Mouse (Mus musculus) urinary bladder, postnatal 10 days (tissue): Measurements from ENCODE around the gene Stxbp5l.
"Not testable (repeated sequence)": the region's sequence is repeated elsewhere in the genome, so short reads cannot be mapped to it uniquely, and the experiment has no call there.

Experiments
- DNase-seq: peaks from one replicate; pipeline ENCODE4 v3.0.0; 2022; ENCODE audit warnings: low spot score

Gene Stxbp5l

DNA sequence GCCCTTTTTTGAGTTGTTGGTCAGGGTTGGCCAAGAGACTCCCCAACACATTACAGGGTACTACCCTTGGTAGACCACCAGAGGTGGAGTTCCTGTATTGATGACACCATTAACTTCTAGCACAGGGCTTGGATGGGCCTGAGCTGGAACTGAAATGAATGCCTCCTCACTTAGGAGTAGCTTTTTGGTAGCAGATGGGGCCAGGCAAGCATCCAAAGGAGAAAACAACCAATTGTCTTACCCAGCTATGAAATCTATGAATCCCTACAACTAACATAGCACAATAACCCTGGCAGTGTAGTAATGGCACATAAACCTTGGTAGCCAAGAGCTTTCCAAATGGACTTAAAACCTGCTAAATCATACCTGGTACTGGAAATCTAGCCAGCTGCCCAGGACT is 111.1 kb downstream of the Stxbp5l start:
- no peak for DNase-seq

DNA sequence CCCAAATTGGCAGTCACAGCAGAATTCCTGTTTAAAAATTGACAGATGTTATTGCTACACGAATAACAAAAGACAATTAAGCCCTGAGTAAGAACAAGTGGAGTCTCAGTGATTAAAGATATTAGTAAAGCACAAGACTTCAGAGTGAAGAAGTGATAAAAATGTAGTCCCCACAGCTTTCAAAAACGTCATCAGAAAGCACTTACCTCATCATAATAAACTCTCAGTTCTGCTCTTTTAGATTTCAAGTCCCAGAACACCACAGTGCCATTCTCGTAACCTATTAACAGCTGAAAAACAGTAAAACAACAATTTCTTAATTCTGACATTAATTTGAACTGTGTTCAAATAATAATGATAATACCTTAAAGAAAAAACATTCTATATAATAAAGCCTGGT is 123.1 kb downstream of the Stxbp5l start:
- no peak for DNase-seq

DNA sequence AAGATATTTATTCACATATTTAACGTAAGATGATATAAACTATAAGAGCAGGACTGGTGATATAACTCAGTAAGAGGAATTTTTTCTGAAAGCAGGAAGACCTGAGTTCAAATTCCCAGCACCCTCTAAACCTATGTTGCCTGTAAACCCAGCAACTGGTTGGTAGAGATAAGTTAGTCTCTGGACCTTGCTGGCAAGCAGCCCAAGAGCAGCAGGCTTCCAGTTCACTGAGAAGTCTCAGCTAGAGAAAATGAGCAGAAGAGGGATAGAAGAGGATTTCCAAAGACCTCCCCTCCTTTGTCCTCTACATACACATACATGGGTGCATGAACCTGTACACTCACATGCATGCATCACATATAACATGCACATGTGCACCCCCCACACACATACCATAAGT is 165.6 kb downstream of the Stxbp5l start:
- no peak for DNase-seq

DNA sequence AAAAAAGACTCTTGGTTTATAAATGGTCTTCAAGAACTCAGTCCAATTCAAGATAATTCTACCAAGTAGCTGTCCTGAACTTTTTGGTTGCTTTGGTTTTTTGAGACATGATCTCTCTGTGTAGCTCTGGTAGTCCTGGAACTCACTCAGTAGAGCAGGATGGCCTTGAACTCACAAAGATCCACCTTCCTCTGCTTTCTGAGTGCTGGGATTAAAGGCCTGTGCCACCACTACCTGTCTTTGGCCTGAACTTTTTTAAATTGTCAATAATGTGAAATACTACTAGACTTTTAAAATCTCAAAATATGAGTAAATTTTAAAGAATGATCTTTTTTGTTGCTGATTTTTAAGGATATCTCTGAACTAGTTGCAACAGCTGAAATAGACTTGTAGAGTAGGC is 176.0 kb downstream of the Stxbp5l start:
- DNase-seq, result no peak

DNA sequence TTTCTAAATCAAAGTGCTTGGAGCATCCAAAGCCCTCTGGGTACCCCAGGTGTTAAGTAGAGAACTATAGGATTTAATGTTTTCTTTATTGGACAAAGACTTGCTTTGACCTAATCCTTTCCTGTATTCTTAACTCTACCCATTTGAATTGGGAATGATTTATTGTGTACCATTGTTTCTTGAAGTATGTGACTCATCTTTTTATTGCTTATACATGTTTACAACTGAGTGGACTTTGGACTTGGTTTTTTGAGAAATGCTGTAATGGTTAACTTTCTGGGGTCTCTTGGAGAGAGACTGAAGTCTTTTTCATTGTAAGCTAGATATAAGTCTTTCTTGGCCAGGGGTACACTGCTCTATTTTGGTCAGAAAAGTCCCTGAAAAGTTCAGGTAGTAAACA is 190.6 kb downstream of the Stxbp5l start:
- DNase-seq, result no peak

DNA sequence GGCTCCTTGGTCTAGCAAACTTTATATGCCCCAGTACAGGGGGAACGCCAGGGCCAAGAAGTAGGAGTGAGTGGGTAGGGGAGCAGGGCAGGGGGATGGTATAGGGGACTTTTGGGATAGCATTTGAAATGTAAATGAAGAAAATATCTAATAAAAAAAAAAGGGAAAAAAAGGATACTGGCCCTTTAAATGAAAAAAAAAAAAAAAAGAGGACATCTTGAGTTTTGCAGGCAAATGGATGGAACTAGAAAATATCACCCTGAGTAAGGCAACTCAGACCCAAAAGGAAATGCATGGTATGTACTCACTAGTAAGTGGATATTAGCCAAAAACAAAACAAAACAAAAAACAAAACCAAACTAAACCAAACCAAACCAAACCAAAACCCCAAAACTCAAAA is 259.6 kb downstream of the Stxbp5l start:
- DNase-seq, result not testable (repeated sequence)

DNA sequence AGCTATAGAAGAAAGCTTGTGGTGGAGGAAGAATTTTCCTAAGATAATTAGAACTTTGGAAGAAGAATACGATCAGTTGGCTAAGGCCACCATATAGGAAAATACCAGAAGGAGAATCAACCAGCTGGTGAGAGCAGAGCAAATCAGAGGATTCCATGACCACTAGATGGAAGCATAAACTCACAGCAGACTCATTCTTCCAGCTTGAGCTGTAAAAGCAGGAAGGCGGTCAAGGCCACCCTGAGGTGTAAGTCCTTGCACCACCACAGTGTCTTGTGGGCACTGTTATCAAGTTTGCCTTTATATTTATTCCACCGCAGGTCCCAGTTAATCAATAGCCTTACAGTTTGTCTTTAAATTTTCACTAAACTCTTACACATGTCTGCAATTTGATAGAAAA is 275.5 kb downstream of the Stxbp5l start:
- DNase-seq, result no peak

DNA sequence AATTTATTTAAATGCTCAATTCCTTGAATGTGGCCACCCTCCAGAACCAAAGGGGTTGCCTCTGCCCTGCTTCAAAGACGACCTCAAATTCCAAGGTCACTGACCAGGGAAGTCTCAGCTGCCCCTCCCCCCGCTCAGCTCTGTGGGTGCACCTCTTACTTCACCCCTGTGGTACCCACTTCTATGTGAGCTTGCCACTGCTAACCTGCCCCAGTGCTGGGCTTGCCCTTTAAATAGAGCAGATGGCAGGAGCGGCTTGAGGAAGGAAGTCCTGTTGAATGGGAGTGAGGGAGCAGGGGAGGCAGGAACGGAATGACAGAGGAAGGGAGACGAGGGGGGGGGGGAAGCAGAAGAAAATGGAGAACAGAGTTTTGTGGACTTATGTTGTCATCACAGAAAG is 276.0 kb downstream of the Stxbp5l start:
- DNase-seq, result no peak

DNA sequence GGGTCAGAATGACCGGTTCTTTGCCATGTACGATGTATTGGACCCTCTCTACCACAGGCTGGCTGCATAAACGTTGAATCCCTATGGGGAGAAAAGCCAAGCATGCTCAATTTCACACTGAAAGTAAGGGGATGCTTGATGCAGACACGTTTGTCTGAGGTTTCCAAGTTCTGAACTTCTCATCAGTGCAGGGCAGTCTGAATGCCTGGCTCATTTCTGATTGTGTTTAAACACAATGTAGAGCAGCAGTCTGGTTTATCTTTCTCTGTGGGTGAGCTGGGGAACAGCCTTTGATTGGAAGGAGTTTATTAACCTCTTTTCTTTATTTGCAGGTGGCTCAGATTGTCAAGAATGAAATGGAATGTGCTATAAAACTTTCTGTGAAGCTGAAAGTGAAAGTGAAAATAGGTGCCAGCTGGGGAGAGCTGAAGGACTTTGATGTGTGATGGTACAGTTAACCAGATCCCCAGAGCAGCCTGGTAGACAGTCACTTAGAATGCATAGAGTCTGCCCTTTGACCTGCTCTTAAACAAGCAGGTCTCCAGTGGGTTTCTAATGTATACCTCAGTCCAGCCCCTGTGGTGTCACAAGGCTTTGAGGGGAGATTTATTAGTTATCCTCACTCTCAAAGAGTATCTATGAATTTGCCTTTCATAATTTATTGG is 290.5 kb downstream of the Stxbp5l start:
- no peak for DNase-seq

DNA sequence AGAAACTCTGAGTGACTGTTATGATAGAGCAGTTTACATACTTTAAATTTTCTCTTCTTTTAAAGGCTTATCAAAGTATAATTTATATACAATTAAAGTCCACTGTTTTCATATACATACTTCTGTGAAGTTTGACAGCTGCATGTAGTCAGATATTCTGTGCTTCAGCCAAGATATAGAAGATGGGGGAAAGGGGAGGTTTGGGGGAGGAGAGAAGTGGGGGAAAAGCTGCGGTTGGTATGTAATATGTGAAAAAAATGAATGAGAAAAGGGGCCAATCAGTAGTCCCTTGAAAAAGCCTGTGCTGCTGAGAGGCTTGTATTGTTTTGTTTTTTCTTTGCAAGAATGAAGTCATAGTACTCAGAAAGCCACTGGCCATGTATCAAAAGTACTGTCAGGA is 295.1 kb downstream of the Stxbp5l start:
- no peak for DNase-seq

DNA sequence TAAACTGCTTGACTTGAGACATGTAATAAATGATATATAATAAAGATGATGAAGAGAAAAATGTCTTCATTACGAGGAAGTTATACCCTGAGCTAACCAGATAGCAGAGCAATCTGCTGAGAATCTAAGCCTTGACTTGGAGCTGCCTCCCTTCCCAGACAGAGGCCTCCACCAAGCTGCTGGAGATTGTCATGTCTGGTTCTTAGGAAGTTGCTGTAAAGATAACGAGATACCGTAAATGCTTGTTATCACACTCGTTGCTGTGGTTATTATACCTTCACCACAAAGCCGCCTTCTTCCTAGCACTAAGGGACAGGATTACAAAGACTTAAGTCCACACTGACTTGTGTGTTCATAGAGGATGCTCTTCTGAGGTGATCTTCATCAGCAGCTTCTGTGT is 312.4 kb downstream of the Stxbp5l start:
- DNase-seq, result no peak
